Mouse (Mus musculus): ENCODE measurements around the gene Olfr891. TPM values are rescaled to one million over a fixed set of nuclear protein-coding genes. Genes with fewer than 3 reads are reported as not detected.
"Not testable (repeated sequence)": the region's sequence is repeated elsewhere in the genome, so short reads cannot be mapped to it uniquely, and the experiment has no call there.

The Olfr891 gene
- total RNA-seq (2014; rRNA removed) (not detected in 2 replicates), polyA plus RNA-seq (2015; fragmentation: Nextera tagmentation; extraction: Ambion mirVana) (not detected in 2 replicates)

GRCm38 (mm10) chr9:38180721-38181120, at the start of gene Olfr891:
Gene Olfr891 (minus strand): TSS chr9:38180821.
- Histone ChIP-seq H3K4me3 (ENCODE audit: low read length) (no peak within 1 kb of the TSS), H3K27me3 (ENCODE audit: insufficient read depth, low read length) (no peaks in the 10 kb centered on the region), H3K27ac (no peak within 1 kb of the TSS), H3K4me2 (ENCODE audit: low read depth, low read length) (no peak within 1 kb of the TSS), H3K4me1 (ENCODE audit: insufficient read depth, low read length) (no peaks in the 10 kb centered on the region), H3K36me3 (ENCODE audit: insufficient read depth, low read length) (no peaks in the 10 kb centered on the region), H3K9me3 (ENCODE audit: low read length) (no peaks in the 10 kb centered on the region), H3K9ac (replicated peaks; ENCODE audit: low read length) (no peak within 1 kb of the TSS)
- TF ChIP-seq CTCF (IDR thresholded peaks at IDR 0.05; ENCODE audit: low read depth), result no peak
- DNase-seq (ENCODE audit: low spot score) (no peak), ATAC-seq (no peak)
- WGBS, result 76% methylated on average over 1 of the region's 1 CpGs

GRCm38 (mm10) chr9:38217755-38218154, 37.1 kb upstream of the Olfr891 start, which contains the start of gene Olfr894:
Gene Olfr894 (plus strand): TSS chr9:38218055.
- Histone ChIP-seq H3K27me3 (ENCODE audit: insufficient read depth, low read length) (no peaks in the 10 kb centered on the region), H3K27ac (no peak within 1 kb of the TSS), H3K4me2 (ENCODE audit: low read depth, low read length) (no peak within 1 kb of the TSS), H3K4me3 (ENCODE audit: low read length) (no peak within 1 kb of the TSS), H3K4me1 (ENCODE audit: insufficient read depth, low read length) (no peaks in the 10 kb centered on the region), H3K9me3 (ENCODE audit: low read length) (no peaks in the 10 kb centered on the region), H3K9ac (replicated peaks; ENCODE audit: low read length) (no peak within 1 kb of the TSS), H3K36me3 (ENCODE audit: insufficient read depth, low read length) (no peaks in the 10 kb centered on the region)
- DNase-seq (ENCODE audit: low spot score) (no peak), ATAC-seq (no peak)
- no peak for TF ChIP-seq CTCF (IDR thresholded peaks at IDR 0.05; ENCODE audit: low read depth)

- Histone ChIP-seq H3K4me2 (ENCODE audit: low read depth, low read length) (no peak within 1 kb of the TSS), H3K27ac (no peak within 1 kb of the TSS), H3K36me3 (ENCODE audit: insufficient read depth, low read length) (no peaks in the 10 kb centered on the region), H3K27me3 (ENCODE audit: insufficient read depth, low read length) (no peaks in the 10 kb centered on the region), H3K4me3 (ENCODE audit: low read length) (no peak within 1 kb of the TSS), H3K9ac (replicated peaks; ENCODE audit: low read length) (no peak within 1 kb of the TSS), H3K4me1 (ENCODE audit: insufficient read depth, low read length) (no peaks in the 10 kb centered on the region), H3K9me3 (ENCODE audit: low read length) (no peaks in the 10 kb centered on the region)
- 72% methylated on average over 3 of the region's 3 CpGs for WGBS
- DNase-seq (ENCODE audit: low spot score), result no peak
- no peak for TF ChIP-seq CTCF (IDR thresholded peaks at IDR 0.05; ENCODE audit: low read depth)
- ATAC-seq, result no peak
Observed at GRCm38 (mm10) chr9:38208065-38208464, 27.4 kb upstream of the Olfr891 start, which contains the start of gene Olfr893. Gene Olfr893 (plus strand): TSS chr9:38208365.

- not testable (repeated sequence) for H3K36me3 ChIP-seq (ENCODE audit: insufficient read depth, low read length); H3K4me3 ChIP-seq (ENCODE audit: low read length); DNase-seq (ENCODE audit: low spot score); H3K4me1 ChIP-seq (ENCODE audit: insufficient read depth, low read length); H3K27ac ChIP-seq; ATAC-seq; H3K4me2 ChIP-seq (ENCODE audit: low read depth, low read length); H3K9me3 ChIP-seq (ENCODE audit: low read length); H3K27me3 ChIP-seq (ENCODE audit: insufficient read depth, low read length); H3K9ac ChIP-seq (replicated peaks; ENCODE audit: low read length)
- 52% methylated on average over 2 of the region's 2 CpGs for WGBS
Observed at GRCm38 (mm10) chr9:38168341-38168740, 12.3 kb downstream of the Olfr891 start.

GRCm38 (mm10) chr9:38142217-38142616, 38.4 kb downstream of the Olfr891 start, which contains the start of gene Olfr890:
Gene Olfr890 (plus strand): TSS chr9:38142517.
- no peak for TF ChIP-seq CTCF (IDR thresholded peaks at IDR 0.05; ENCODE audit: low read depth)
- DNase-seq (ENCODE audit: low spot score) (no peak), ATAC-seq (no peak)
- Histone ChIP-seq H3K36me3 (ENCODE audit: insufficient read depth, low read length) (no peaks in the 10 kb centered on the region), H3K27ac (no peak within 1 kb of the TSS), H3K27me3 (ENCODE audit: insufficient read depth, low read length) (no peaks in the 10 kb centered on the region), H3K4me3 (ENCODE audit: low read length) (no peak within 1 kb of the TSS), H3K9ac (replicated peaks; ENCODE audit: low read length) (no peak within 1 kb of the TSS), H3K4me1 (ENCODE audit: insufficient read depth, low read length) (no peaks in the 10 kb centered on the region), H3K4me2 (ENCODE audit: low read depth, low read length) (no peak within 1 kb of the TSS), H3K9me3 (ENCODE audit: low read length) (no peaks in the 10 kb centered on the region)

Other genes with a start within 250 kb of the Olfr891 start
- gene Olfr881, start 189.0 kb downstream of the Olfr891 start, total RNA-seq (2014; rRNA removed), result not detected in 2 replicates
- gene Olfr881, start 189.0 kb downstream of the Olfr891 start, polyA plus RNA-seq (2015; fragmentation: Nextera tagmentation; extraction: Ambion mirVana), result not detected in 2 replicates
- not detected in 2 replicates for gene Olfr883, start 155.0 kb downstream of the Olfr891 start, total RNA-seq (2014; rRNA removed)
- gene Olfr883, start 155.0 kb downstream of the Olfr891 start, polyA plus RNA-seq (2015; fragmentation: Nextera tagmentation; extraction: Ambion mirVana), result not detected in 2 replicates
- not detected in 2 replicates for gene Olfr884, start 134.3 kb downstream of the Olfr891 start, total RNA-seq (2014; rRNA removed)
- gene Olfr884, start 134.3 kb downstream of the Olfr891 start, polyA plus RNA-seq (2015; fragmentation: Nextera tagmentation; extraction: Ambion mirVana), result not detected in 2 replicates
- not detected in 2 replicates for gene Olfr885, start 119.5 kb downstream of the Olfr891 start, total RNA-seq (2014; rRNA removed)
- not detected in 2 replicates for gene Olfr885, start 119.5 kb downstream of the Olfr891 start, polyA plus RNA-seq (2015; fragmentation: Nextera tagmentation; extraction: Ambion mirVana)
- gene Olfr887, start 96.7 kb downstream of the Olfr891 start, total RNA-seq (2014; rRNA removed), result not detected in 2 replicates
- not detected in 2 replicates for gene Olfr887, start 96.7 kb downstream of the Olfr891 start, polyA plus RNA-seq (2015; fragmentation: Nextera tagmentation; extraction: Ambion mirVana)
- not detected in 2 replicates for gene Olfr888, start 72.7 kb downstream of the Olfr891 start, total RNA-seq (2014; rRNA removed)
- not detected in 2 replicates for gene Olfr888, start 72.7 kb downstream of the Olfr891 start, polyA plus RNA-seq (2015; fragmentation: Nextera tagmentation; extraction: Ambion mirVana)
- gene Olfr889, start 65.6 kb downstream of the Olfr891 start, total RNA-seq (2014; rRNA removed), result not detected in 2 replicates
- gene Olfr889, start 65.6 kb downstream of the Olfr891 start, polyA plus RNA-seq (2015; fragmentation: Nextera tagmentation; extraction: Ambion mirVana), result 0.13 and 0.14 TPM in 2 replicates
- not detected in 2 replicates for gene Olfr890, start 38.3 kb downstream of the Olfr891 start, total RNA-seq (2014; rRNA removed)
- not detected in 2 replicates for gene Olfr890, start 38.3 kb downstream of the Olfr891 start, polyA plus RNA-seq (2015; fragmentation: Nextera tagmentation; extraction: Ambion mirVana)
- gene Olfr893, start 27.5 kb upstream of the Olfr891 start, total RNA-seq (2014; rRNA removed), result not detected in 2 replicates
- not detected in 2 replicates for gene Olfr893, start 27.5 kb upstream of the Olfr891 start, polyA plus RNA-seq (2015; fragmentation: Nextera tagmentation; extraction: Ambion mirVana)
- gene Olfr894, start 37.2 kb upstream of the Olfr891 start, total RNA-seq (2014; rRNA removed), result not detected in 2 replicates
- not detected in 2 replicates for gene Olfr894, start 37.2 kb upstream of the Olfr891 start, polyA plus RNA-seq (2015; fragmentation: Nextera tagmentation; extraction: Ambion mirVana)
- gene Olfr143, start 72.0 kb upstream of the Olfr891 start, total RNA-seq (2014; rRNA removed), result not detected in 2 replicates
- not detected in 2 replicates for gene Olfr143, start 72.0 kb upstream of the Olfr891 start, polyA plus RNA-seq (2015; fragmentation: Nextera tagmentation; extraction: Ambion mirVana)
- not detected in 2 replicates for gene Olfr895, start 87.0 kb upstream of the Olfr891 start, total RNA-seq (2014; rRNA removed)
- gene Olfr895, start 87.0 kb upstream of the Olfr891 start, polyA plus RNA-seq (2015; fragmentation: Nextera tagmentation; extraction: Ambion mirVana), result not detected in 2 replicates
- not detected in 2 replicates for gene Olfr896-ps1, start 110.3 kb upstream of the Olfr891 start, total RNA-seq (2014; rRNA removed)
- not detected in 2 replicates for gene Olfr896-ps1, start 110.3 kb upstream of the Olfr891 start, polyA plus RNA-seq (2015; fragmentation: Nextera tagmentation; extraction: Ambion mirVana)
- not detected in 2 replicates for gene Olfr25, start 148.2 kb upstream of the Olfr891 start, total RNA-seq (2014; rRNA removed)
- gene Olfr25, start 148.2 kb upstream of the Olfr891 start, polyA plus RNA-seq (2015; fragmentation: Nextera tagmentation; extraction: Ambion mirVana), result not detected in 2 replicates
- not detected in 2 replicates for gene Olfr898, start 167.6 kb upstream of the Olfr891 start, total RNA-seq (2014; rRNA removed)
- not detected in 2 replicates for gene Olfr898, start 167.6 kb upstream of the Olfr891 start, polyA plus RNA-seq (2015; fragmentation: Nextera tagmentation; extraction: Ambion mirVana)
- not detected in 2 replicates for gene Olfr250, start 186.1 kb upstream of the Olfr891 start, total RNA-seq (2014; rRNA removed)
- not detected in 2 replicates for gene Olfr250, start 186.1 kb upstream of the Olfr891 start, polyA plus RNA-seq (2015; fragmentation: Nextera tagmentation; extraction: Ambion mirVana)
- gene Olfr251, start 196.3 kb upstream of the Olfr891 start, total RNA-seq (2014; rRNA removed), result not detected in 2 replicates
- gene Olfr251, start 196.3 kb upstream of the Olfr891 start, polyA plus RNA-seq (2015; fragmentation: Nextera tagmentation; extraction: Ambion mirVana), result not detected in 2 replicates
- gene Olfr147, start 220.9 kb upstream of the Olfr891 start, total RNA-seq (2014; rRNA removed), result not detected in 2 replicates
- gene Olfr147, start 220.9 kb upstream of the Olfr891 start, polyA plus RNA-seq (2015; fragmentation: Nextera tagmentation; extraction: Ambion mirVana), result not detected in 2 replicates
- not detected in 2 replicates for gene Olfr901, start 248.6 kb upstream of the Olfr891 start, total RNA-seq (2014; rRNA removed)
- not detected in 2 replicates for gene Olfr901, start 248.6 kb upstream of the Olfr891 start, polyA plus RNA-seq (2015; fragmentation: Nextera tagmentation; extraction: Ambion mirVana)